Mouse (Mus musculus): ENCODE measurements around the gene Slc4a2.

- no peak for TF ChIP-seq CTCF (IDR thresholded peaks at IDR 0.05)
- no peak for TF ChIP-seq EP300 (IDR thresholded peaks at IDR 0.05)
Observed at GRCm38 (mm10) chr5:24426037-24426432, 2.4 kb downstream of the Slc4a2 start.
